Mouse (Mus musculus) kidney, adult 2 months (tissue): ENCODE results near the gene Hist1h3d. TPM values are rescaled to one million over a fixed set of nuclear protein-coding genes. Genes with fewer than 3 reads are reported as not detected.

ENCODE experiments used
- DNase-seq: peaks from one replicate; pipeline ENCODE4 v3.0.0; 2021
- H3K27ac ChIP-seq: fragments of 200-500 bp; 2 replicates; pipeline ENCODE4 v1.5.1; 2012; ENCODE audit warnings: low read depth, low read length, control low read depth, inconsistent platforms; ENCODE audit not compliant: insufficient read depth
- H3K27me3 ChIP-seq: fragments of 200-500 bp; replicated peaks from 2 replicates; pipeline ENCODE4 v1.6.1; 2012; ENCODE audit warnings: mild to moderate bottlenecking, moderate library complexity, low read length, inconsistent platforms; ENCODE audit not compliant: control insufficient read depth, insufficient read depth
- H3K36me3 ChIP-seq: fragments of 200-500 bp; 2 replicates; pipeline ENCODE4 v1.6.1; 2012; ENCODE audit warnings: mild to moderate bottlenecking, moderate library complexity, low read length, inconsistent platforms; ENCODE audit not compliant: control insufficient read depth, insufficient read depth
- H3K4me1 ChIP-seq: fragments of 200-500 bp; 2 replicates; pipeline ENCODE4 v1.6.1; 2011; ENCODE audit warnings: low read length; ENCODE audit not compliant: control insufficient read depth, insufficient read depth
- H3K4me3 ChIP-seq: fragments of 200-500 bp; 2 replicates; pipeline ENCODE4 v1.5.1; 2011; ENCODE audit warnings: mild to moderate bottlenecking, low read depth, low read length, control low read depth; ENCODE audit not compliant: insufficient read depth
- CTCF ChIP-seq: fragments of 200-500 bp; conservative IDR thresholded peaks from 2 replicates; pipeline ENCODE4 v1.5.1; 2011; ENCODE audit warnings: low read depth, mild to moderate bottlenecking, control low read depth, low read length, moderate library complexity, mixed read lengths; ENCODE audit not compliant: insufficient read depth, insufficient read length
- POLR2A ChIP-seq: fragments of 200-500 bp; IDR thresholded peaks from one replicate; pipeline ENCODE4 v1.6.1; 2011; ENCODE audit warnings: low read depth, low read length, control low read depth
- WGBS: fragments of 180-500 bp; shearing (Covaris S2); methylation state at CpG from one replicate; pipeline ENCODE4 v1.1.7; 2018; 5-methylcytosine and 5-hydroxymethylcytosine counted together
- polyA plus RNA-seq: library from polyadenylated mRNA; depleted of rRNA; stranded (reverse); fragments of >200 nt; gene quantifications from 2 replicates; pipeline ENCODE4 v1.2.3, GENCODE M21; 2012; rRNA removed

Gene Hist1h3d
- polyA plus RNA-seq: 0.68 and 0.88 TPM in 2 replicates

DNA sequence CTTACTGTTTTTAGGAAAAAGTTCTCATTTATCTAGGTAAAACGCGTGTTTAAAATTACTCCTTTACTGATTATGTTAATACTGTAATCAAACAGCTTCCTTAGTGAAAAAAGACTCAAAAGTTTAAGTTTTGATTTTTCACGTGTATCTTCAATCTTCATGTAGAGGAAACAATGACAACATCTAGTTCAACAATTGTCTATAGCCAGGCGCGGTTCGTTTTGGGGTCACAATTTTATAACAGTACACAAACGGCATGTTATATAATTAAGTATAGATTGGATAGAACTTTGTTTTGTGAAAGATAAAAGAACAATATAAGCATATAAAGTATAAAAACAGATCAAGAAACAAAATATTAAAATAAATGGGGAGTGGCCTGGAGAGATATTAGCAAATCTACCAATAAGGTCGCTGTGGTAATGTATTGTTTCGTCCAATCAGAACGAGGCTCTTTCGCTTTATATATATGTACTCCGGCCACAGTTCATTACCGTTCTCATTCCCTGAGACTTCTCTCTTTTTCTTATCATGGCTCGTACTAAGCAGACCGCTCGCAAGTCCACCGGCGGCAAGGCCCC lies at the start of gene Hist1h3d:
Gene Hist1h3d (plus strand): TSS at position 493 of the 581 bp plus-strand sequence.
- DNase-seq: peak; percentile 52
- Histone ChIP-seq H3K27ac (no peak within 1 kb of the TSS), H3K36me3 (no peaks in the 10 kb centered on the region), H3K4me1 (no peaks in the 10 kb centered on the region; the same call in 1 of the 2 replicates), H3K4me3 (peak within 1 kb of the TSS; percentile 37; the same call in 1 of the 2 replicates), H3K27me3 (peaks cover 2% of the 10 kb centered on the region; the same call in 1 of the 2 replicates)
- TF ChIP-seq CTCF: no peak
- TF ChIP-seq POLR2A: no peak
- 5% methylated on average over 18 of the region's 18 CpGs for WGBS

GRCm38 (mm10) chr13:23525901-23526300 lies 49.7 kb upstream of the Hist1h3d start:
- no peaks in the 10 kb centered on the region for H3K27me3 ChIP-seq
- H3K4me3 ChIP-seq: no peak overlapping the region
- H3K4me1 ChIP-seq: no peaks in the 10 kb centered on the region; the same call in 1 of the 2 replicates
- H3K36me3 ChIP-seq: no peaks in the 10 kb centered on the region
- DNase-seq: no peak
- TF ChIP-seq POLR2A: no peak
- no peak for TF ChIP-seq CTCF
- no peak overlapping the region for H3K27ac ChIP-seq
- WGBS: 9% methylated on average over 10 of the region's 10 CpGs

- Histone ChIP-seq H3K4me1 (no peaks in the 10 kb centered on the region; the same call in 1 of the 2 replicates), H3K36me3 (no peaks in the 10 kb centered on the region), H3K27me3 (no peaks in the 10 kb centered on the region), H3K4me3 (peak overlapping the region; percentile 1; the same call in 1 of the 2 replicates), H3K27ac (no peak overlapping the region)
- 2% methylated on average over 17 of the region's 17 CpGs for WGBS
- DNase-seq: peak; percentile 93
- no peak for TF ChIP-seq CTCF
- TF ChIP-seq POLR2A: no peak
These were observed 49.3 kb upstream of the Hist1h3d start for GRCm38 (mm10) chr13:23526312-23526711.

DNA sequence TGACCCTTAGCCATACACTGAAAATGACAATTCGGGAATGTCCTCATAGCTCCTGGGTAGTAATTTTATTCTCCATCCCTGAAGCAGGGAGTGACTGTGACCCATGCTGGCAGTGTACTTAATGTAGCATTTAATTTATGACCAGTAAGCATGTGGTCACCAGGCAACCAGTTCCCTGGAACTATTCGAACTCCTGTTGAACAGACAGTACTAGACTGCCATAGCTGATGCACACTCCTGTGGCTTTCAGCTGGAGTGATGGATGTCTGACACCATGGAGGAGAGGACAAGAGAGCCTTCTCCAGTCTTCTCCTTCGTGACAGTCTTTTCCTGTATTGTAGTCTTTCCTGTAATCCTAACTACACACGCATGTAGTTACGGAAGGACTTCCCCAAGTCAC lies 46.6 kb upstream of the Hist1h3d start:
- Histone ChIP-seq H3K27ac (no peak overlapping the region), H3K4me3 (no peak overlapping the region), H3K27me3 (no peaks in the 10 kb centered on the region), H3K36me3 (no peaks in the 10 kb centered on the region), H3K4me1 (peaks cover 6% of the 10 kb centered on the region; the same call in 1 of the 2 replicates)
- 62% methylated on average over 5 of the region's 5 CpGs for WGBS
- DNase-seq: no peak
- no peak for TF ChIP-seq CTCF
- TF ChIP-seq POLR2A: no peak

- Histone ChIP-seq H3K4me1 (peaks cover 9% of the 10 kb centered on the region; the same call in 1 of the 2 replicates), H3K27ac (no peak overlapping the region), H3K4me3 (no peak overlapping the region), H3K36me3 (no peaks in the 10 kb centered on the region), H3K27me3 (no peaks in the 10 kb centered on the region)
- TF ChIP-seq POLR2A (no peak), CTCF (no peak)
- 33% methylated on average over 2 of the region's 2 CpGs for WGBS
- no peak for DNase-seq
These were observed 45.9 kb upstream of the Hist1h3d start for GRCm38 (mm10) chr13:23529480-23530165.

- Histone ChIP-seq H3K4me3 (peak overlapping the region; percentile 59), H3K4me1 (peaks cover 11% of the 10 kb centered on the region; the same call in 1 of the 2 replicates), H3K27ac (peak overlapping the region; percentile 94), H3K36me3 (no peaks in the 10 kb centered on the region), H3K27me3 (no peaks in the 10 kb centered on the region)
- DNase-seq: peak; percentile 83
- WGBS: under 1% methylated on average over 20 of the region's 20 CpGs
- TF ChIP-seq POLR2A (no peak), CTCF (no peak)
These were observed 45.2 kb upstream of the Hist1h3d start for GRCm38 (mm10) chr13:23530181-23530900.
